Mouse (Mus musculus) heart, embryonic 16.5 days (tissue): ENCODE results near the gene Otop1. TPM values are rescaled to one million over a fixed set of nuclear protein-coding genes. Genes with fewer than 3 reads are reported as not detected.

Experiments
- ATAC-seq: fragments of 200-750 bp; cut with Nextera tagmentation; replicated peaks from 2 replicates; pipeline ENCODE4 v1.8.0; 2017; ENCODE audit warnings: moderate number of reproducible peaks; ENCODE audit not compliant: insufficient read depth, low FRiP score; ENCODE audit errors: extremely low read depth
- H3K27ac ChIP-seq: fragments of 300-500 bp; sonication (generic); 2 replicates; pipeline ENCODE4 v1.5.1; 2014; ENCODE audit warnings: mild to moderate bottlenecking, low read length, control low read depth, moderate library complexity
- H3K27me3 ChIP-seq: fragments of 300-500 bp; sonication (generic); 2 replicates; pipeline ENCODE4 v1.6.1; 2014; ENCODE audit warnings: low read length, mixed read lengths; ENCODE audit not compliant: control insufficient read depth, insufficient read depth
- H3K36me3 ChIP-seq: fragments of 300-500 bp; sonication (generic); 2 replicates; pipeline ENCODE4 v1.6.1; 2014; ENCODE audit not compliant: control insufficient read depth, insufficient read depth
- H3K4me1 ChIP-seq: fragments of 300-500 bp; sonication (generic); 2 replicates; pipeline ENCODE4 v1.6.1; 2014; ENCODE audit warnings: low read length, mixed read lengths; ENCODE audit not compliant: control insufficient read depth, insufficient read depth
- H3K4me2 ChIP-seq: fragments of 300-500 bp; sonication (generic); 2 replicates; pipeline ENCODE4 v1.6.1; 2014; ENCODE audit warnings: low read depth, mild to moderate bottlenecking, control low read depth, low read length
- H3K4me3 ChIP-seq: fragments of 300-500 bp; sonication (generic); 2 replicates; pipeline ENCODE4 v1.5.1; 2014; ENCODE audit warnings: mild to moderate bottlenecking, control low read depth, low read length
- H3K9ac ChIP-seq: fragments of 300-500 bp; sonication (generic); 2 replicates; pipeline ENCODE4 v1.6.1; 2014; ENCODE audit warnings: low read length, control low read depth
- H3K9me3 ChIP-seq: fragments of 300-500 bp; sonication (generic); replicated peaks from 2 replicates; pipeline ENCODE4 v1.6.1; 2016; ENCODE audit warnings: low read length; ENCODE audit not compliant: control insufficient read depth
- WGBS: fragments of 180-500 bp; shearing (Covaris S2); extraction: QIAGEN DNeasy Blood & Tissue Kit; methylation state at CpG from one replicate; pipeline ENCODE4 v1.1.7; 2014; 5-methylcytosine and 5-hydroxymethylcytosine counted together
- polyA plus RNA-seq: library from polyadenylated mRNA; unstranded; fragments of >200 nt; fragmentation: Nextera tagmentation; extraction: Ambion mirVana; gene quantifications from 2 replicates; pipeline ENCODE4 v1.2.1, GENCODE M21; 2015

Gene Otop1
- polyA plus RNA-seq, 1 experiment from 2014 or later = not detected

DNA sequence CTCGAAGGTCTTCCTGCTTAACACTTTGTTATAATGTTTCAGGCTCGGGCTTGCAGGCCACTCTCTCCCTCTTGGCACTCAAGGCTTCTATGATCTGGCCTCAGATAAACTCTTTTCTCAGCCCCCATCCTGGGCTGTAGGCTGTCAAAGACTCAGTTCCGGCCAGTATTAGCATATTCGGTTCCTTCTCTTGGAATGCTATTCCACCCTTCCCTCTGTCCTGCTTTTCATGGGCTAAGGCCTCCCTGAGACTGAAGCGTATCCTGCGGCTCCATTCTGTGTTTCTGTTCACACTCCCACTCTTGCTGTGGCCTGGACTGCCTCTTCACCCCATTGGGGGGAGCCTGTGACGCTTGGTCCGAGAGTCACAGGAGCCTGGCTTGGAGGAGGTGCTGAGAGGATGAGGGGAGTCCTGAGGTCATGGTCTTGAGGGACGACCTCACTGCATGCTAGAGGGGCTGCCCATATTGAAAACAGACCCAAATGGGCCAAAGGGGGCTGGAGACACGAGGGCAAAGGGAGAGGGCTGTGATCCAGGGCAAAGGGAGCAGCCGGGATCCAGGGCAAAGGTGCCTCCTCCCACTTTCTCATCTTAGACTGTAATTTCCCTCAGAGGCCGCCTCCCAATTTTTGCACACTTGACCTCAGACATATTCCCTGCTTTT, 2.3 kb downstream of the Otop1 start:
- no peaks in the 10 kb centered on the region for H3K4me1 ChIP-seq
- 12% methylated on average over 12 of the region's 12 CpGs for WGBS
- H3K27me3 ChIP-seq = peaks cover 50% of the 10 kb centered on the region
- no peak overlapping the region for H3K4me3 ChIP-seq
- no peak overlapping the region for H3K27ac ChIP-seq
- H3K36me3 ChIP-seq = no peaks in the 10 kb centered on the region
- no peak overlapping the region for H3K9ac ChIP-seq
- no peak overlapping the region for H3K4me2 ChIP-seq
- no peak for ATAC-seq
- no peaks in the 10 kb centered on the region for H3K9me3 ChIP-seq

DNA sequence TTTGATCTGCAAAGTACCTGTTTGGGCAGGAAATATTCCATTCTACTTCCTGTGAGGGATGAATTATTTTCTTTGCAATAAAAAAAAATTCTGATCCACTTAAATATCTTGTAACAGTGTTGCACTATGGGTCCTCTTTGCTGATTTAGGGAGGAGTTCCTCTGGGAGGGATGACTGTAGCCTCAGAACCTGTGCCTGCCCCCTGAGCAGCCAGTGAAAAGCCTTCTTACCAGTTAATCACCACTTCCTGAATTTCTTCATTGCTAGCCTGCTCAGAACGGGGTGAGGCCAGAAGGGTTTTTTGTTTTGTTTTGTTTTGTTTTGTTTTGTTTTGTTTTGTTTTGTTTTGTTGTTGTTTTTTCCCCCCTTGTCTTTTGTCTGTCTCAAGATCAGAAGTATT, 4.3 kb downstream of the Otop1 start:
- 39% methylated on average over 1 of the region's 1 CpGs for WGBS
- H3K9me3 ChIP-seq = no peaks in the 10 kb centered on the region
- H3K4me2 ChIP-seq = no peak overlapping the region
- H3K9ac ChIP-seq = no peak overlapping the region
- no peak overlapping the region for H3K4me3 ChIP-seq
- ATAC-seq = no peak
- no peaks in the 10 kb centered on the region for H3K4me1 ChIP-seq
- H3K27me3 ChIP-seq = peaks cover 41% of the 10 kb centered on the region
- no peak overlapping the region for H3K27ac ChIP-seq
- H3K36me3 ChIP-seq = no peaks in the 10 kb centered on the region

DNA sequence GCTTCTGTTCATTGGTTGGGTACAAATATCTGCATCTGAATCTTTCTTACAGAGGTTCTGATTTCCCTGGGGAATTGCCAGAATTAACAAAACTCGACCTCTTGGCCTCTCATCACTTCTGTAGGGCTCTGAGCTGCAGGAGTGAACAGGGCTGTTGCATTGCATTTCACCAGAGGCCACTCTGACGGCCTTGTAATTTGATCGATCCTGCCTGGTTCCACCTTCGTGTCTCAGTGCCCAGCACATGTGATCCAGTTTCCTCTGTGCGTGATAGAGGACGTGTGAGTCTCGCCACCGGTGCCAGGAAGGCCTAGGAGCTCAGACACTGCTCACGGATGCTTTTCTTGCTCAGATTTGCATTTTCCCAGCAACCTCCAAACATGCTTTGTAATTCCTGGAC, 10.0 kb downstream of the Otop1 start:
- no peaks in the 10 kb centered on the region for H3K4me1 ChIP-seq
- no peak overlapping the region for H3K27ac ChIP-seq
- H3K36me3 ChIP-seq = no peaks in the 10 kb centered on the region
- 56% methylated on average over 9 of the region's 9 CpGs for WGBS
- no peak overlapping the region for H3K9ac ChIP-seq
- ATAC-seq = no peak
- H3K27me3 ChIP-seq = no peaks in the 10 kb centered on the region
- no peak overlapping the region for H3K4me2 ChIP-seq
- no peaks in the 10 kb centered on the region; the same call in 1 of the 2 replicates for H3K9me3 ChIP-seq
- no peak overlapping the region for H3K4me3 ChIP-seq

DNA sequence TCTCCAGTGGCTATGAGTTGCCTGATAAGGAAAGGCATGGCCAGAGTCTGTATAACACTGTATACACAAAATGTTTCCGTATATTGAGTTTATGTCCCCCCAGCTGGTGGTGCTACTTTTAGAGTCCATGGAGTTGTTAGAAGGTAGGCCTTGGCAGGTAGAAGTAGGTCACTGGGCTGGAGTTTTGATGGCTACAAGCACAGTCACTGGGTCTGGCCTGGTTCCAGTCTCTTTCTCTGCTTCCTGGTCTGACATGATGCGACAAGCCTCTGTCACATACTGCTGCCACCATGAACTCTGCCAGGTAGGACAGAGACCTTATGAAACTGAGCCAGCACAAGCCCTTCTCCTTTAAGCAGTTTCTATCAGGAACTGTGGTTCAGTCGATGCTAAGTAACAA, 12.7 kb downstream of the Otop1 start:
- Histone ChIP-seq H3K9ac (no peak overlapping the region), H3K36me3 (no peaks in the 10 kb centered on the region), H3K4me3 (no peak overlapping the region), H3K4me1 (no peaks in the 10 kb centered on the region), H3K9me3 (no peaks in the 10 kb centered on the region; the same call in 1 of the 2 replicates), H3K27me3 (no peaks in the 10 kb centered on the region), H3K4me2 (no peak overlapping the region), H3K27ac (no peak overlapping the region)
- 73% methylated on average over 3 of the region's 3 CpGs for WGBS
- no peak for ATAC-seq

DNA sequence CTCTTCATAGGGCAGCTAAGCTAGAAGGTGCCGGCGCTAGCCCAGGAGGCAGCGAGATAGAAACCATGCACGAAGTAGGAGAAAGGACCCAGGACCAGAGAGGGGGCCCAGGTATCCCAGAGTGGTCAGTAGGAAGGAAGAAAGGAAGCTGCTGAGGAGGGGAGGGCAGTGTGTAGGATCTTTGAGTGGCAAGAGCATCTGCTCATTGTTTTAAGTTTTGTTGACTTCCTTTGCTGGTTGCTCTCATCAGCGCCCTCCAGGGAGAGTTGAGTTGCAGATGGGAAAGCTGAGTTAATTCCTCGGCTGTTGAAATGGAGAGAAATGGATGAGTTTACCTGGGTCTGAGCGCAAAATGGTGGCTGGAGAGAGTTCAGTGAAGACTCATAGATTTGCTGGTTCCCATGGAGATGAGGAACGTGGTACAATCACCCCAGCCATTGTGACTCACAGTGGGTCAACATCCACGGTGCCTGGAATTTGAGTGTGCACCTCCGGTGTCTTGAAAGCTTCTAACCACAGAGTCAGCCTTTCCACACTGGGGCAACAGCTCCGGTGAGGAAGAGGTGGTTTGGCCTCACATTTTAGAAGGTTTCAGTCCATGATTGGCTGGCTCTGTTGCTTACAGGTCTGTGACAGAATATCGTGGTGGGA, 26.1 kb downstream of the Otop1 start:
- ATAC-seq = no peak
- no peak overlapping the region for H3K4me2 ChIP-seq
- H3K36me3 ChIP-seq = no peaks in the 10 kb centered on the region
- no peak overlapping the region for H3K4me3 ChIP-seq
- H3K4me1 ChIP-seq = no peaks in the 10 kb centered on the region
- WGBS = 82% methylated on average over 12 of the region's 12 CpGs
- H3K27me3 ChIP-seq = no peaks in the 10 kb centered on the region
- no peak overlapping the region for H3K27ac ChIP-seq
- no peak overlapping the region for H3K9ac ChIP-seq
- H3K9me3 ChIP-seq = no peaks in the 10 kb centered on the region

DNA sequence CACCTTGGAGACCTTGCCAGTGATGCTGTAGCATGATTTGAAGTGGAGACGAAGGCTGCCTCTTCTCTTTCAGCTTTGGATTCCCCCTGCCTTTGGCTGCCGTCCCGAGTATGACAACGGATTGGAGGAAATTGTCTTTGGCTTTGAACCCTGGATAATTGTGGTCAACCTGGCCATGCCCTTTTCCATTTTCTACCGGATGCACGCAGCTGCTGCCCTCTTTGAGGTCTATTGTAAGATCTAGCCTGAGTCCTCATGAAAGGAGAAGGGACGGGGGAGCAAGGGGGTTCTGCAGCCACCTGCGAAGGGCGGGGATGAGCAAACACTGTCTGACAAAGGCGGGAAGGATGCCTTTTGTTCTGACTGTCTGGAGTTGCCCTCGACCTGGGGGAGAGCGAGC, 26.9 kb downstream of the Otop1 start:
- WGBS = 50% methylated on average over 12 of the region's 12 CpGs
- no peaks in the 10 kb centered on the region for H3K27me3 ChIP-seq
- no peaks in the 10 kb centered on the region for H3K4me1 ChIP-seq
- no peak overlapping the region for H3K9ac ChIP-seq
- H3K36me3 ChIP-seq = no peaks in the 10 kb centered on the region
- H3K9me3 ChIP-seq = no peaks in the 10 kb centered on the region
- H3K27ac ChIP-seq = no peak overlapping the region
- no peak overlapping the region for H3K4me2 ChIP-seq
- H3K4me3 ChIP-seq = no peak overlapping the region
- ATAC-seq = no peak

DNA sequence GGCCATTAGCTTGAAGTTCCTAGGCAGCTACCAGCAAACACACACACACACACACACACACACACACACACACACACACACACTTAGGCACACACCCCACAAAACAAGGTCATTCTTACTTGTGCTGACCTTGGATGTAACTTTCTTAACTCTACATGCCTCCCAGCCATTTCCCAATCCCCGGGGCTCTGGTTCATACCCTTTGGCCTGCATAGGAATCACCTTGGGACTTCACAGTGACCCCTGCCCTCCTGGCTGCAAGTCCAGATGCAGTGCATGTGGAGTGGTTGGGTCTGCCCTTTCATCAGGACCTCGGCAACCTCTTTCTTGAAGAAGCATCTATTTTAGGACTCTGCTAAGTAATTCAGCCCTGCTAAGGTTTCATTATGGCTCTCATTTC, 29.5 kb downstream of the Otop1 start:
- no peaks in the 10 kb centered on the region for H3K9me3 ChIP-seq
- H3K36me3 ChIP-seq = no peaks in the 10 kb centered on the region
- H3K27me3 ChIP-seq = peaks cover 14% of the 10 kb centered on the region
- 57% methylated on average over 2 of the region's 2 CpGs for WGBS
- H3K4me3 ChIP-seq = no peak overlapping the region
- no peak for ATAC-seq
- H3K4me2 ChIP-seq = no peak overlapping the region
- H3K4me1 ChIP-seq = no peaks in the 10 kb centered on the region
- no peak overlapping the region for H3K9ac ChIP-seq
- no peak overlapping the region for H3K27ac ChIP-seq

DNA sequence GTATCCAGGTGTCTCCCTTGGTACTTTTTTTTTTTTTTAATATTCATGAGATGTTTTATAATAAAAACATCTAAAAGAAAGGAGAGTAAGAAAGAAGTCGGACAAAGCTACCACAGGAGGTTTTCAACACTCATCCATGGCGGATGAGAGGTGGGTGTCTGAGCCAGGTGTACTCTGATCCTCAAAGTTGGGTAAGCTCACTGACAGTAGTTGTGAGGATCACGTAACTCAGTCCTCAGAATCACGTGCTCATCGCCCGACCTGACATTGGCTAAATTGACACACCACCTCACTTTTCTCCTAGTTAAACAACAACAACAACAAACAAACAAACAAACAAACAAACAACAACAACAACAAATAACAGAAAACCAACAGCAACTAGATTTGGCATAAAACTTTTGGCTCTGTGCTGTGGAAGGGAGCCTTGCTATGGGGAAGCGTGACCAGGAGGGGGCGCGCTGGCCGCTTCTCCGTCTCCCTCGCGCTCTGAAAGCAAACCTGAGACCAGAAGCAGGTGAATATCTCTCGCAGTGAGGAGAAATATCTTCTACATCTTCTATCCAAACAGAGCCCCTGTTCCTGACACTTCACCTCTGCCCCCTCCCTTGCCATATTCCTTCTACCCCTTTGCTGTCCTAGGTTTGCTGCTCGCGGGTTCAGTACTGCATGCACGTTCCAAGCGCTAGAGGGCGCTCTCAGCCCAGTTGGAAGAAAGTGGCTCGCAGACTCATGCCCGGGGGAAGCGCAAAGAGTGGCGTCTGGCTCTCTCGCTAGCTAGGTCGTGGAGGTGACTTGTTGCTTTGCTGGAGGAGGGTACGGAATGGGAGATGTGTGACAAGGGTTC, 31.7 kb downstream of the Otop1 start:
- ATAC-seq = peak; percentile 81

DNA sequence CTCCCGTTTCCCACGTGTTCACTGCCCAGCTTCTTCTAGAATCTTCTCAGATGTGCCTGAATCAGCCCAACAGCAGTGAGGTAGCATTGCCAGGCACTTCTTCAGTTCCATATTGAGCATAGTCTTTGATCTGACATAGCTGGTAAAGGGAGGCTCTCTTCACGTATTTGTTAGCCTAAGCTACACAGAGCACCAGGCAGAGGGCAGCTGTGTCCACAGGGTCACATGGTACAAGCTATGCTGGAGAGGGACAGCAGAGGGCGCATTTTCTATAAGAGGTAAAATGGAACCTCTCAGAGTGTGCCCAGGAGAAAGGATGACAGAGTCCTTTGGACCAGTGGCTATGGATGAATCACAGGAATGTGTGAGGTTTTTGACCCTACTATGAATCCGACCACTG, 33.1 kb downstream of the Otop1 start:
- H3K27me3 ChIP-seq = peaks cover 14% of the 10 kb centered on the region
- H3K9me3 ChIP-seq = no peaks in the 10 kb centered on the region
- H3K9ac ChIP-seq = no peak overlapping the region
- no peak overlapping the region for H3K27ac ChIP-seq
- no peak overlapping the region for H3K4me3 ChIP-seq
- WGBS = 48% methylated on average over 5 of the region's 5 CpGs
- H3K36me3 ChIP-seq = no peaks in the 10 kb centered on the region
- no peak for ATAC-seq
- H3K4me2 ChIP-seq = no peak overlapping the region
- no peaks in the 10 kb centered on the region for H3K4me1 ChIP-seq

More for the DNA sequence above, 31.7 kb downstream of the Otop1 start:
- H3K9ac ChIP-seq = no peak overlapping the region
- peak overlapping the region; percentile 46 for H3K4me3 ChIP-seq
- 11% methylated on average over 26 of the region's 26 CpGs for WGBS
- peak overlapping the region; percentile 58 for H3K4me2 ChIP-seq
- no peaks in the 10 kb centered on the region for H3K36me3 ChIP-seq
- H3K9me3 ChIP-seq = no peaks in the 10 kb centered on the region
- H3K27me3 ChIP-seq = peaks cover 14% of the 10 kb centered on the region
- no peaks in the 10 kb centered on the region for H3K4me1 ChIP-seq
- no peak overlapping the region for H3K27ac ChIP-seq
